Mouse (Mus musculus): ENCODE data around the gene Rbm31y. TPM values are rescaled to one million over a fixed set of nuclear protein-coding genes. Genes with fewer than 3 reads are reported as not detected.
"Not testable (repeated sequence)": the region's sequence is repeated elsewhere in the genome, so short reads cannot be mapped to it uniquely, and the experiment has no call there.

Gene Rbm31y
- not detected for polyA plus RNA-seq (2021)

DNA sequence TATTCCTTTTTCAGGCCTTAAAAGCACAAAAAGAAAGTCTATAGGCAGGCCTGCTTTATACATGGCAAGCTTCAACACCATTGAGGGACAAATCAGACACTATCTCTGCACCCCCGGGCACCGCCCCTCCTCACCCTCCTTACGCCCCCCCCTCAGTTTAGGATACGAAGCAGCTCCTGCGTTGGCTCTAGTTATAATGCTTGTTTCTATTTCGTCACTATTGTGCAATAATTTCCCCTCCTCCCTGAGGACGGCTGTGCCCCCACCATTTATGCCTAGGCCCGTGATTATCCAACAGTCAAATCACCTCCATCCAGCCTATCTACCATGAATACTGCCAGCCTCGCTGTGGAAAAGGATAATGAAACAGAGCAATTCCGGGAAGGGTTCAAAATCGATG lies at the start of gene Rbm31y:
Gene Rbm31y, plus strand, starts transcription at position 301 of the 400 bp plus-strand sequence.
- ATAC-seq; DNase-seq (ENCODE audit: low read depth, low spot score); H3K27me3 ChIP-seq; in situ Hi-C loops (cut with MboI; ENCODE audit: low pct_unique_long_range_greater_than_20kb); CTCF ChIA-PET; POLR2A ChIA-PET: not testable (repeated sequence)

All from Patski (cell line).